Mouse (Mus musculus): ENCODE results near the gene Gm20388. TPM values are rescaled to one million over a fixed set of nuclear protein-coding genes. Genes with fewer than 3 reads are reported as not detected.

Gene Gm20388
- total and polyA plus RNA-seq, 2 experiments from 2014 or later = 17.3 TPM; not detected in 1

DNA sequence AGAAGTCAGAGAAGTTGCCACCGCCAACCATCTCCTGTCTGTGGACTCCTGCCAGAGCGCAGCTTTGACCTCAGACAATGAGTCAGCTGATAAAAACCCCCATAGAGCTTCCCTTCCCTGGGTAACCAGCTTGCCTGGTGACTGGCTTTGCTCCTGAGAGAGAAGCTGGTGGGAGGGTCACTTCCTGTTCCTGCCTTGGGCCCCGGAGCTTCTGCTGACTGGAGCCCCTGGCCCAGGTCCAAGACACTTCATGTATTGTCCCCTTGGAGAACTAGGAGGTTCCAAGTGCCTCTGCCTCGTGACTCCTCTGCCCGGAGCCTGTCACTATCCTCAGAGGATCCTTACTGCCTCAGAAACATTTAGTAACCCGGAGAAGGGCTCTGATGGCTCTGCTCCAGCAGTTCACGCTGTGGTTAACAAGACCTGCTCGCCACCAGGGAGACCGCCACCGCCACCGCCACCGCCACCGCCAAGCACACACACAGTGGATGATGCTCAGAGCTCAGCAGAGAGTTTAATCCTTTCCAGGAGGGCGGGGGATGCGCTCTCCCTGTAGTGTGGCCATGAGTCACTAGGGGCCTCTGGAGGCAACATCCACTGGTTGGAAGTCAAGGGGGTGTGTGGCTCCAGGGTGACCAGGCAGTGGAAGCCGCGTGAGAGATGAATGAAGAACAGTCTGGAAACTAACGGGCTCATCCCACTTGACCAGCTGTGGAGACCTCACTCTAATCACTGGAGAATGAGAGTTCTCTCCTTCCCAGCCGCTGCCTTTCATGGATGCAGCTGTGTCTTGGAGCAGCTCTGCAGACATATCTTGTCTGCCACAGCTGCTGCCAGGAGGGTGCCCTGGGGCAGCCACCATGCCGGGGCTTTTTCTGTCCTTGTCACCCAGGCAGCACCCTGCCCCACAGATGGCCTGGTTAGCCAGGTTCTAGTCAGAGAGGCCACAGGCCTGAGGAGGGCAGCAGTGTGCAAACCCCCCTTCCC is 653.5 kb downstream of the Gm20388 start:
- Histone ChIP-seq H3K27me3 (ENCODE audit: control insufficient read depth, insufficient read depth, low read length) (no peaks in the 10 kb centered on the region), H3K9me3 (replicated peaks; ENCODE audit: control insufficient read depth, low read length) (no peaks in the 10 kb centered on the region), H3K4me1 (ENCODE audit: control insufficient read depth, insufficient read depth) (peaks cover 26% of the 10 kb centered on the region), H3K27ac (ENCODE audit: low read depth) (peak overlapping the region; percentile 84), H3K9ac (replicated peaks; ENCODE audit: low read depth, low read length) (no peak overlapping the region), H3K4me2 (ENCODE audit: low read depth, low read length) (peak overlapping the region; percentile 46), H3K4me3 (ENCODE audit: low read depth, low read length) (0 out of 2 replicates have a peak overlapping the region, but pooled peaks have one; percentile 2), H3K36me3 (replicated peaks; ENCODE audit: control insufficient read depth, insufficient read depth, low read length) (peaks cover 36% of the 10 kb centered on the region)
- DNase-seq (ENCODE audit: low spot score) = peak; percentile 95
- ATAC-seq (ENCODE audit: insufficient read depth, low read depth) = peak; percentile 82
- peak; percentile 72; the same call in 1 of the 2 replicates for TF ChIP-seq EP300 (IDR thresholded peaks at IDR 0.05; ENCODE audit: low read depth)
- peak; percentile 39 for TF ChIP-seq CTCF (IDR thresholded peaks at IDR 0.05; ENCODE audit: low read depth)
- WGBS = 4% methylated on average over 20 of the region's 20 CpGs

DNA sequence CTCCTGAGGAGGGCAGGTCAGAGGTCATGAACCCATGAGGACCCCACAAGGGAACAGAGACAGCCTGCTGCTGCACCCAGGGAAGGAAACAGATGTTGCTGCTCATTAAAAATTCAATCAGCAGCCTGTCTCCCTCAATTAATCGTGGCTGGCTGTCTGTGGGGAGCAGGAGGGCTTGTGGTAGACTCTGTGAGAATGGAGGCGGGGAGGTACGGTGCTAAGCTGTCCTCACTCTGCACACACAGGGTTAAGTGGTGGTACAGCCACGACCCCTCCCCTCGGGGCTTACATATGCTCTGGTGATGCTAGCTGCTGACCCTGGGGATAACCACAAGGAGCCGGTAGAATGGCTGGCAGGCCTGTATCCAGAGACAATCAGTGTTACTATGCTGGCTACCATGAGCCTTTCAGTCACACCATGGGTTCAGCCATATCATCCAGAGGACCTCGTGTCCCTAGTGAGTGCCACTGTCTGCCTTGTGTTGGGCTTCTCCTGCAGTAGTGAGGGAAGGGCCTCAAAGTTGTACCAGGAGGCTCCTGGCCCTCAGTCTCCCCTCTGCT is 654.6 kb downstream of the Gm20388 start:
- DNase-seq (ENCODE audit: low spot score) (no peak), ATAC-seq (ENCODE audit: insufficient read depth, low read depth) (no peak)
- Histone ChIP-seq H3K27ac (ENCODE audit: low read depth) (peak overlapping the region; percentile 15; the same call in 1 of the 2 replicates), H3K27me3 (ENCODE audit: control insufficient read depth, insufficient read depth, low read length) (no peaks in the 10 kb centered on the region), H3K9me3 (replicated peaks; ENCODE audit: control insufficient read depth, low read length) (no peaks in the 10 kb centered on the region), H3K4me2 (ENCODE audit: low read depth, low read length) (no peak overlapping the region), H3K9ac (replicated peaks; ENCODE audit: low read depth, low read length) (no peak overlapping the region), H3K4me3 (ENCODE audit: low read depth, low read length) (no peak overlapping the region), H3K4me1 (ENCODE audit: control insufficient read depth, insufficient read depth) (peaks cover 26% of the 10 kb centered on the region), H3K36me3 (replicated peaks; ENCODE audit: control insufficient read depth, insufficient read depth, low read length) (peaks cover 43% of the 10 kb centered on the region)
- 45% methylated on average over 7 of the region's 7 CpGs for WGBS
- TF ChIP-seq EP300 (IDR thresholded peaks at IDR 0.05; ENCODE audit: low read depth) (no peak), CTCF (IDR thresholded peaks at IDR 0.05; ENCODE audit: low read depth) (no peak)

DNA sequence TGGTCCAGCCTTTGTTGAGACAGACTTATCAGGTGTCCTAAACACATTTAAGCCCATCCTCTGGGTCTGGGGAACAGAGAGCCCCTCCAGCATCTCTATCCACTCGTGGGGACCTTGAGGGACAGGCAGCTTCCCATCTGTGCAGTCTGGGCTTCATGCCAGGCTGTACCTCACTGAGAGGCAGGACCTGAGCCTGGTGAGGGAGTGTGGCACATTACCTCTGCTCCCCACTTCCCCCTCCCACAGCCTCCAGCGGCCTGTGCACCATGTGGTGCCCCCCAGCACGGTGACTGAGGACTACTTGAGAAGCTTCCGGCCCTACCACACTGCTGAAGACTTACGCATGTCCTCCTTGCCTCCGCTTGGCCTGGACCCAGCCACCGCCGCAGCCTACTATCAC is 656.0 kb downstream of the Gm20388 start:
- H3K4me2 ChIP-seq (ENCODE audit: low read depth, low read length) = no peak overlapping the region
- H3K36me3 ChIP-seq (replicated peaks; ENCODE audit: control insufficient read depth, insufficient read depth, low read length) = peaks cover 54% of the 10 kb centered on the region
- no peaks in the 10 kb centered on the region for H3K9me3 ChIP-seq (replicated peaks; ENCODE audit: control insufficient read depth, low read length)
- no peak for DNase-seq (ENCODE audit: low spot score)
- ATAC-seq (ENCODE audit: insufficient read depth, low read depth) = no peak
- H3K4me3 ChIP-seq (ENCODE audit: low read depth, low read length) = no peak overlapping the region
- no peak overlapping the region for H3K27ac ChIP-seq (ENCODE audit: low read depth)
- H3K4me1 ChIP-seq (ENCODE audit: control insufficient read depth, insufficient read depth) = peaks cover 22% of the 10 kb centered on the region
- 77% methylated on average over 8 of the region's 8 CpGs for WGBS
- TF ChIP-seq CTCF (IDR thresholded peaks at IDR 0.05; ENCODE audit: low read depth) (no peak), EP300 (IDR thresholded peaks at IDR 0.05; ENCODE audit: low read depth) (no peak)
- H3K27me3 ChIP-seq (ENCODE audit: control insufficient read depth, insufficient read depth, low read length) = no peaks in the 10 kb centered on the region
- no peak overlapping the region for H3K9ac ChIP-seq (replicated peaks; ENCODE audit: low read depth, low read length)

DNA sequence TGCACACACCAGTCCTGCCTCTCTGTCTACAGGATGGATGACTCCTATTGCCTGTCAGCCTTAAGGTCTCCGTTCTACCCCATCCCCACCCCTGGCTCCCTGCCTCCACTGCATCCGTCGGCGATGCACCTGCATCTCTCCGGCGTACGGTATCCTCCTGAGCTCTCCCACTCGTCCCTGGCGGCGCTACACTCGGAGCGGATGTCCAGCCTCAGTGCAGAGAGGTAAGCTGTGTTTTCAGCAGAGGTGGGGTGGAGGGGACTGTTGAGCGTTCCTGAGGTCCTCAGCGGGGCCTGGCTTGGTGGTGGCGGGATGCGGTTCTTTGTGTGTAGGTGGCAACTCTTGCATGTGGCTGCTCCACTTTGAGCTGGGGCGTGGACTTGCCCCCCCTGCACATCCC is 657.1 kb downstream of the Gm20388 start:
- no peak overlapping the region for H3K4me2 ChIP-seq (ENCODE audit: low read depth, low read length)
- peaks cover 65% of the 10 kb centered on the region for H3K36me3 ChIP-seq (replicated peaks; ENCODE audit: control insufficient read depth, insufficient read depth, low read length)
- no peak overlapping the region for H3K4me3 ChIP-seq (ENCODE audit: low read depth, low read length)
- no peaks in the 10 kb centered on the region for H3K27me3 ChIP-seq (ENCODE audit: control insufficient read depth, insufficient read depth, low read length)
- DNase-seq (ENCODE audit: low spot score) (no peak), ATAC-seq (ENCODE audit: insufficient read depth, low read depth) (no peak)
- WGBS = 95% methylated on average over 17 of the region's 17 CpGs
- no peaks in the 10 kb centered on the region for H3K9me3 ChIP-seq (replicated peaks; ENCODE audit: control insufficient read depth, low read length)
- no peak overlapping the region for H3K27ac ChIP-seq (ENCODE audit: low read depth)
- peaks cover 13% of the 10 kb centered on the region for H3K4me1 ChIP-seq (ENCODE audit: control insufficient read depth, insufficient read depth)
- no peak overlapping the region for H3K9ac ChIP-seq (replicated peaks; ENCODE audit: low read depth, low read length)
- TF ChIP-seq CTCF (IDR thresholded peaks at IDR 0.05; ENCODE audit: low read depth) = no peak
- no peak for TF ChIP-seq EP300 (IDR thresholded peaks at IDR 0.05; ENCODE audit: low read depth)

DNA sequence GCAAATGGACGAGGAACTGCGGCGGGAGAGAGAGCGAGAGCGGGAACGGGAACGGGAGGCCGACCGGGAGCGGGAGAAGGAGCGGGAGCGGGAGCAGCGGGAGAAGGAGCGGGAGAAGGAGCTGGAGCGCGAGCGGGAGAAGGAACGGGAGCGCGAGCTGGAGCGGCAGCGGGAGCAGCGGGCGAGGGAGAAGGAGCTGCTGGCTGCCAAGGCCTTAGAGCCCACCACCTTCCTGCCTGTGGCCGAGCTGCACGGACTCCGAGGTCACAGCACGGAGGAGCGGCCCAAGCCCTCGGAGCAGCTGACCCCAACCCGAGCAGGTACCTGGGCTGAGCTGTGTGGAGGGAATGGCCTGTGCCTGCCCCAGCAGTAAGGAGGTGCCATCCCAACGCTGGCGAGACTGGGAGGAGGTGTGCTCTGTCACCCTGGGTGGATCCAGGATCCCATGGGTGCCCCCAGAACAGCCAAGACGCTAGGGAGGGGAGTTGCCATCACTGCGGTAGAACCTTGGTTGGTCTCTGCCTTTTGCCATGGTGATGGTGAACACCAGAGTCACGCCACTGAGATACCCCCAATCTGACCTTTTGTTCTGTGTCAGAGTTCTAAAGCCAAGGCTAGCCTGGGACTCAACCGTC is 657.6 kb downstream of the Gm20388 start:
- no peak overlapping the region for H3K27ac ChIP-seq (ENCODE audit: low read depth)
- H3K4me1 ChIP-seq (ENCODE audit: control insufficient read depth, insufficient read depth) = peaks cover 8% of the 10 kb centered on the region
- WGBS = 97% methylated on average over 37 of the region's 37 CpGs
- no peak overlapping the region for H3K4me2 ChIP-seq (ENCODE audit: low read depth, low read length)
- no peak for ATAC-seq (ENCODE audit: insufficient read depth, low read depth)
- no peak overlapping the region for H3K4me3 ChIP-seq (ENCODE audit: low read depth, low read length)
- no peak overlapping the region for H3K9ac ChIP-seq (replicated peaks; ENCODE audit: low read depth, low read length)
- peaks cover 70% of the 10 kb centered on the region for H3K36me3 ChIP-seq (replicated peaks; ENCODE audit: control insufficient read depth, insufficient read depth, low read length)
- no peak for TF ChIP-seq EP300 (IDR thresholded peaks at IDR 0.05; ENCODE audit: low read depth)
- H3K9me3 ChIP-seq (replicated peaks; ENCODE audit: control insufficient read depth, low read length) = no peaks in the 10 kb centered on the region
- DNase-seq (ENCODE audit: low spot score) = no peak
- no peaks in the 10 kb centered on the region for H3K27me3 ChIP-seq (ENCODE audit: control insufficient read depth, insufficient read depth, low read length)
